Mouse (Mus musculus) midbrain, embryonic 10.5 days (tissue): ENCODE measurements around the gene Ghitm. TPM values are rescaled to one million over a fixed set of nuclear protein-coding genes. Genes with fewer than 3 reads are reported as not detected.
"Not testable (repeated sequence)": the region's sequence is repeated elsewhere in the genome, so short reads cannot be mapped to it uniquely, and the experiment has no call there.

ENCODE experiments used
- DNase-seq: peaks from one replicate; pipeline ENCODE4 v3.0.0-alpha.2; 2017; ENCODE audit warnings: low spot score
- H3K27ac ChIP-seq: fragments of 300-500 bp; sonication (generic); replicated peaks from 2 replicates; pipeline ENCODE4 v1.5.1; 2016; ENCODE audit warnings: mild to moderate bottlenecking
- H3K27me3 ChIP-seq: fragments of 300-500 bp; sonication (generic); 2 replicates; pipeline ENCODE4 v1.6.1; 2016; ENCODE audit warnings: low read depth, mild to moderate bottlenecking; ENCODE audit not compliant: poor library complexity, severe bottlenecking
- H3K36me3 ChIP-seq: fragments of 300-500 bp; sonication (generic); 2 replicates; pipeline ENCODE4 v1.6.1; 2016; ENCODE audit warnings: mild to moderate bottlenecking, moderate library complexity
- H3K4me1 ChIP-seq: fragments of 300-500 bp; sonication (generic); 2 replicates; pipeline ENCODE4 v1.6.1; 2016
- H3K4me3 ChIP-seq: fragments of 300-500 bp; sonication (generic); 2 replicates; pipeline ENCODE4 v1.5.1; 2016; ENCODE audit warnings: mild to moderate bottlenecking, moderate library complexity
- H3K9me3 ChIP-seq: fragments of 300-500 bp; sonication (generic); replicated peaks from 2 replicates; pipeline ENCODE4 v1.6.1; 2016; ENCODE audit warnings: mild to moderate bottlenecking
- WGBS: fragments of 180-500 bp; shearing (Covaris S2); methylation state at CpG from one replicate; pipeline ENCODE4 v1.1.7; 2016; 5-methylcytosine and 5-hydroxymethylcytosine counted together
- polyA plus RNA-seq: library from polyadenylated mRNA; unstranded; fragments of >200 nt; fragmentation: Nextera tagmentation; extraction: Ambion mirVana; gene quantifications from 2 replicates; pipeline ENCODE4 v1.2.1, GENCODE M21; 2016

Ghitm gene
- 211 and 219 TPM in 2 replicates for polyA plus RNA-seq

- Histone ChIP-seq H3K4me1 (peaks cover 10% of the 10 kb centered on the region), H3K4me3 (peak within 1 kb of the TSS; percentile 93), H3K27ac (peak within 1 kb of the TSS; percentile 90), H3K9me3 (no peaks in the 10 kb centered on the region), H3K36me3 (peaks cover 29% of the 10 kb centered on the region), H3K27me3 (no peaks in the 10 kb centered on the region)
- WGBS, result under 1% methylated on average over 38 of the region's 38 CpGs
- DNase-seq, result peak; percentile 96
These were observed at the start of gene Ghitm for GRCm38 (mm10) chr14:37135127-37135593. Gene Ghitm, minus strand, starts transcription at chr14:37135272.

- H3K9me3 ChIP-seq, result no peaks in the 10 kb centered on the region
- WGBS, result 91% methylated on average over 2 of the region's 2 CpGs
- DNase-seq, result no peak
- no peak overlapping the region for H3K27ac ChIP-seq
- H3K4me1 ChIP-seq, result no peaks in the 10 kb centered on the region
- no peaks in the 10 kb centered on the region for H3K27me3 ChIP-seq
- no peaks in the 10 kb centered on the region for H3K36me3 ChIP-seq
- H3K4me3 ChIP-seq, result no peak overlapping the region
These were observed 49.8 kb upstream of the Ghitm start for GRCm38 (mm10) chr14:37184871-37185270.

- Histone ChIP-seq H3K27me3 (no peaks in the 10 kb centered on the region), H3K36me3 (no peaks in the 10 kb centered on the region), H3K27ac (no peak overlapping the region), H3K4me1 (no peaks in the 10 kb centered on the region), H3K4me3 (no peak overlapping the region), H3K9me3 (no peaks in the 10 kb centered on the region)
- no peak for DNase-seq
- WGBS, result 79% methylated on average over 3 of the region's 3 CpGs
These were observed 39.4 kb upstream of the Ghitm start for GRCm38 (mm10) chr14:37174484-37174883.

GRCm38 (mm10) chr14:37165266-37165926, 30.3 kb upstream of the Ghitm start:
- H3K27me3 ChIP-seq, result no peaks in the 10 kb centered on the region
- H3K9me3 ChIP-seq, result no peaks in the 10 kb centered on the region
- no peaks in the 10 kb centered on the region for H3K36me3 ChIP-seq
- no peak overlapping the region for H3K4me3 ChIP-seq
- H3K27ac ChIP-seq, result no peak overlapping the region
- H3K4me1 ChIP-seq, result no peaks in the 10 kb centered on the region
- 71% methylated on average over 1 of the region's 1 CpGs for WGBS
- no peak for DNase-seq

- Histone ChIP-seq H3K27me3 (no peaks in the 10 kb centered on the region), H3K27ac (no peak overlapping the region), H3K4me3 (no peak overlapping the region), H3K36me3 (no peaks in the 10 kb centered on the region), H3K9me3 (no peaks in the 10 kb centered on the region), H3K4me1 (no peaks in the 10 kb centered on the region)
- 86% methylated on average over 4 of the region's 4 CpGs for WGBS
- no peak for DNase-seq
These were observed 29.4 kb upstream of the Ghitm start for GRCm38 (mm10) chr14:37164392-37165032.

- no peak for DNase-seq
- Histone ChIP-seq H3K36me3 (no peaks in the 10 kb centered on the region), H3K4me1 (no peaks in the 10 kb centered on the region), H3K4me3 (no peak overlapping the region), H3K27me3 (no peaks in the 10 kb centered on the region), H3K27ac (no peak overlapping the region), H3K9me3 (no peaks in the 10 kb centered on the region)
- WGBS, result 81% methylated on average over 4 of the region's 4 CpGs
These were observed 28.3 kb upstream of the Ghitm start for GRCm38 (mm10) chr14:37163277-37163956.

- DNase-seq, result no peak
- Histone ChIP-seq H3K4me3 (no peak overlapping the region), H3K27ac (no peak overlapping the region), H3K4me1 (no peaks in the 10 kb centered on the region), H3K36me3 (no peaks in the 10 kb centered on the region), H3K9me3 (peaks cover 14% of the 10 kb centered on the region; the same call in 1 of the 2 replicates), H3K27me3 (no peaks in the 10 kb centered on the region)
- WGBS, result 93% methylated on average over 1 of the region's 1 CpGs
These were observed 19.3 kb upstream of the Ghitm start for GRCm38 (mm10) chr14:37154391-37154790.

GRCm38 (mm10) chr14:37139051-37139710, 4.1 kb upstream of the Ghitm start:
- H3K27me3 ChIP-seq, result no peaks in the 10 kb centered on the region
- H3K27ac ChIP-seq, result no peak overlapping the region
- peaks cover 7% of the 10 kb centered on the region for H3K9me3 ChIP-seq
- no peak for DNase-seq
- 67% methylated on average over 8 of the region's 8 CpGs for WGBS
- H3K36me3 ChIP-seq, result no peaks in the 10 kb centered on the region
- H3K4me1 ChIP-seq, result peaks cover 3% of the 10 kb centered on the region
- H3K4me3 ChIP-seq, result no peak overlapping the region

GRCm38 (mm10) chr14:37137596-37137995, 2.5 kb upstream of the Ghitm start:
- not testable (repeated sequence) for H3K9me3 ChIP-seq, H3K27me3 ChIP-seq, DNase-seq, H3K4me3 ChIP-seq, H3K36me3 ChIP-seq, H3K27ac ChIP-seq
- WGBS, result 90% methylated on average over 3 of the region's 3 CpGs
- peaks cover 10% of the 10 kb centered on the region for H3K4me1 ChIP-seq

- peaks cover 10% of the 10 kb centered on the region for H3K4me1 ChIP-seq
- peaks cover 20% of the 10 kb centered on the region for H3K36me3 ChIP-seq
- H3K27ac ChIP-seq, result no peak overlapping the region
- 83% methylated on average over 4 of the region's 4 CpGs for WGBS
- DNase-seq, result no peak
- H3K9me3 ChIP-seq, result no peaks in the 10 kb centered on the region
- H3K4me3 ChIP-seq, result 0 out of 2 replicates have a peak overlapping the region, but pooled peaks have one; percentile 93
- H3K27me3 ChIP-seq, result no peaks in the 10 kb centered on the region
These were observed 1.0 kb upstream of the Ghitm start for GRCm38 (mm10) chr14:37136110-37136509.

GRCm38 (mm10) chr14:37135671-37136070, 599 bp upstream of the Ghitm start:
- H3K27ac ChIP-seq, result peak overlapping the region; percentile 90
- 3% methylated on average over 10 of the region's 10 CpGs for WGBS
- peaks cover 10% of the 10 kb centered on the region for H3K4me1 ChIP-seq
- no peak for DNase-seq
- no peaks in the 10 kb centered on the region for H3K27me3 ChIP-seq
- H3K36me3 ChIP-seq, result peaks cover 24% of the 10 kb centered on the region
- H3K9me3 ChIP-seq, result no peaks in the 10 kb centered on the region
- H3K4me3 ChIP-seq, result peak overlapping the region; percentile 93

GRCm38 (mm10) chr14:37134304-37135126, 557 bp downstream of the Ghitm start:
- Histone ChIP-seq H3K27me3 (no peaks in the 10 kb centered on the region), H3K27ac (peak overlapping the region; percentile 90), H3K9me3 (no peaks in the 10 kb centered on the region), H3K4me1 (peaks cover 10% of the 10 kb centered on the region), H3K4me3 (peak overlapping the region; percentile 93), H3K36me3 (peaks cover 36% of the 10 kb centered on the region)
- WGBS, result 3% methylated on average over 40 of the region's 40 CpGs
- DNase-seq, result no peak
